Mouse (Mus musculus): ENCODE measurements around the gene Arhgap10.
"Not testable (repeated sequence)": the region's sequence is repeated elsewhere in the genome, so short reads cannot be mapped to it uniquely, and the experiment has no call there.

The Arhgap10 gene

GRCm38 (mm10) chr8:77350121-77350777 is 167.5 kb downstream of the Arhgap10 start:
- DNase-seq (ENCODE audit: low read depth, low spot score): peak; percentile 82

DNA sequence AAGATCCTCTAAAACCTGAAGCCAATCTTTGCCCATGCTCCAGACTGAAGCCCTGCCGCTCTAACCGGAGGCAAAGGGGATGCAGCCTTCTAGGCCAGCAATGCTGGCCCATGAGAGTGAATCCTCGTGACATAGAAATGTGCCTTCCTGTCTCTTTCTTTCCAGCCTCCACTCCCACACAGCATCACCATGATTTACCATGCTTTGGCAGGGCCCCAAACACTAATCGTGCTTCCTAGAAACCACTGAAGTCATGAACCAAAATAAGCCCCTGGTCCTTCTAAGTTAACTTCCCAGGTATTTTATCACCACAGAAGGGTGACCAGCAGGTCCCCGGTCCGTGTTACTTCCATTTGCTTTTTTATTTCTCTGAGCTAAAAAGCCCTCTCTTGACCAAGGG is 173.8 kb downstream of the Arhgap10 start:
- no peak for DNase-seq (ENCODE audit: low read depth, low spot score)

GRCm38 (mm10) chr8:77343335-77343734 is 174.4 kb downstream of the Arhgap10 start:
- DNase-seq (ENCODE audit: low read depth, low spot score): peak; percentile 49

DNA sequence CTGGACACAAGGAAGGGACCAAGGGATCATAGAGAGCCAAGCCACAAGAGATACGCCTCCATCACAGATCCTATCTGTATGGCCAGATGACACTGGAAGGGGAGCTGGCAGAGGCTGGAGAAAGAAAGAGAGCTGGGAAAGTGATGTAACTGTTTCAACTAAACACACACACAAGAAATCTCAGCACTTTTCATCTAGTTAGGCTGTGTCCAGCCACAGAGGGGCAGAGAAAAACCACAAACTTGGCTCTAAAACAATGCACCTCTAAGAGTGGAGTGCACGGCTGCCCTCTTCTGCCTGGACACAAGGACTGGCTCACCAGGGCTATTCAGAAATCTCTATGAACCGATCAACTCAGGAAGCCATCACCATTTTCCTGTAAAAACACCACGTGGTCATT is 175.6 kb downstream of the Arhgap10 start:
- DNase-seq (ENCODE audit: low read depth, low spot score): peak; percentile 91

- no peak for DNase-seq (ENCODE audit: low read depth, low spot score)
These were observed 176.4 kb downstream of the Arhgap10 start for GRCm38 (mm10) chr8:77341329-77341728.

- DNase-seq (ENCODE audit: low read depth, low spot score): no peak
These were observed 177.6 kb downstream of the Arhgap10 start for GRCm38 (mm10) chr8:77340046-77340747.

DNA sequence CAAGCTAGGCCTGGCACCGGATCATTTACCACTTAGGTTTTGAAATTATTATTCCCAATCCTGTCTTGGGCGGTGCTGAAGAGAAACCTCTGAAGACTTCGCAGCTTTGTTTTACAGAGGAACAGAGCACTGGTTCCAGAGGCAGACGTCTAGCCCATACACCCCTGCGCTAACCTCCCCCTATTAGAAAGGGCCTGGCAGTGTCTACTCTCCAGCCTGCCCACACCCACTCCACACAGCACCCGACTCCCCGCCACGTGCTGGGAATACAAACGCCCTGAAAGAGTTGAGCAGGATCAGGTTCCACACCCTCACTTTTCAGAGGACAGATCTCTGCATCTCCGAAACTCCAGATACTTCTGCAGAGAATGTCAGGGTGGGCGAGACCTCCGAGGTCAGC is 180.5 kb downstream of the Arhgap10 start:
- DNase-seq (ENCODE audit: low read depth, low spot score): no peak

- DNase-seq (ENCODE audit: low read depth, low spot score): no peak
These were observed 186.6 kb downstream of the Arhgap10 start for GRCm38 (mm10) chr8:77331180-77331579.

DNA sequence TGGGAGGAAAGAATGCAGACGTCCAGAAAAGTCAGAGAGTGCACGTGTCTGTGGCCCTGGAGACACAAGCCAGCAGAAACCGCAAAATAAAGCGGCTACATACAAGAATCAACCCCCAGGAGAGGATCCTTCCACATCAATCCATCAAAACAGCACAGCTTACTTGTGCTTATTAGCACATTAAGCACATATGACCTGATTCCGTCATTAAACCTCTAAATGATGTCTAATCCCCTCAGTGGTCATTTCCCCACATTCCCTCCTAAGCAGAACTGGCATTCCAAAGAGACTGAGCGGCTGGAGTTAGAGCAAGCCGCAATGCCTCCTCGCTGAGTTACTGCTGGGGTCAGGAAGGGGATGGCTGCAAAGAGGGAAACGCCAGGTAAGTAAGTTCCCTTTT is 187.4 kb downstream of the Arhgap10 start:
- no peak for DNase-seq (ENCODE audit: low read depth, low spot score)

GRCm38 (mm10) chr8:77329783-77330182 is 188.0 kb downstream of the Arhgap10 start:
- DNase-seq (ENCODE audit: low read depth, low spot score): no peak

DNA sequence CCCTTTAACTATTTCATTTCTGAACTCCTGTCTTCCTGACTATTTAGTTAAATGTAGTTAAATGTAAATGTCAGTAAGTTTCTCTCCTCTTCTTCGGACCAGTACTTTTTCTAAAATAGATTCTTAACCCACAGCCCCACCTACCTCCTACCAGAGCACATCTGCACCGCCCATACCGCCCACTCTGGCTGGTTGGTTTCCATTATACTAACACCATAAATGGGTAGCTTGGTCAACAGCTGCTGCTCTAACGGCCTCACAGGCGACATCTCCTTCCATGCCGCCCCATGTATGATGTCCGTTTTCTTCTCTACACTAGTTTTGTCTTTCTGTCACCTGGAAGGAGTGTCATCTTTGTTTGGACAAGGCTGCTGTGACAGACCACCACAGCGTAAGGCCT is 189.3 kb downstream of the Arhgap10 start:
- no peak for DNase-seq (ENCODE audit: low read depth, low spot score)

- peak; percentile 64 for DNase-seq (ENCODE audit: low read depth, low spot score)
These were observed 190.4 kb downstream of the Arhgap10 start for GRCm38 (mm10) chr8:77327326-77327725.

- not testable (repeated sequence) for DNase-seq (ENCODE audit: low read depth, low spot score)
These were observed 195.0 kb downstream of the Arhgap10 start for GRCm38 (mm10) chr8:77322727-77323126.

- no peak for DNase-seq (ENCODE audit: low read depth, low spot score)
These were observed 195.9 kb downstream of the Arhgap10 start for GRCm38 (mm10) chr8:77321901-77322300.

GRCm38 (mm10) chr8:77318590-77318989 is 199.2 kb downstream of the Arhgap10 start:
- DNase-seq (ENCODE audit: low read depth, low spot score): no peak

GRCm38 (mm10) chr8:77317771-77318170 is 200.0 kb downstream of the Arhgap10 start:
- DNase-seq (ENCODE audit: low read depth, low spot score): no peak

GRCm38 (mm10) chr8:77313003-77313402 is 204.8 kb downstream of the Arhgap10 start:
- DNase-seq (ENCODE audit: low read depth, low spot score): peak; percentile 9

DNA sequence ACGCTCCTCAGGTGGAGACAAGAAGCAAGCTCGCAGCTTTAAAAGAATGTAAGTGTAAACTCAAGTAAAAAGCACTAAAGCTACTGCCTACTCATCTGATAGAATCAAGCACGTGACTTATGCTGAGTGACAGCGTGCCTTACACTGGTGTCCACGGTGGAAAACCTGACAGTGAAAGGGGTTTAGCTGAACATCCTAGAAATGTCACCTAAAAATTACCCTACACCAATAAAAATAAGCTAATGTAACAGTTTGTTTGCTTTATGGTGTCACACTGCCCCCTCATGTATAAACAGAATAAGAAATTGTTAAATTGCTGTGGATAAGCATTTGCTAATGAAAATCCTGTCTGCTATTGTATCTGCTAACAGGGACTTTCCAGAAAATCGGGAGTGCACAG is 206.0 kb downstream of the Arhgap10 start:
- no peak for DNase-seq (ENCODE audit: low read depth, low spot score)

GRCm38 (mm10) chr8:77310541-77310940 is 207.2 kb downstream of the Arhgap10 start:
- no peak for DNase-seq (ENCODE audit: low read depth, low spot score)

GRCm38 (mm10) chr8:77310026-77310425 is 207.7 kb downstream of the Arhgap10 start:
- DNase-seq (ENCODE audit: low read depth, low spot score): no peak

- DNase-seq (ENCODE audit: low read depth, low spot score): no peak
These were observed 223.2 kb downstream of the Arhgap10 start for GRCm38 (mm10) chr8:77294599-77294998.

- DNase-seq (ENCODE audit: low read depth, low spot score): no peak
These were observed 225.1 kb downstream of the Arhgap10 start for GRCm38 (mm10) chr8:77292649-77293048.

- no peak for DNase-seq (ENCODE audit: low read depth, low spot score)
These were observed 225.6 kb downstream of the Arhgap10 start for GRCm38 (mm10) chr8:77292120-77292519.

All from 3T3-L1 (cell line).